Mouse (Mus musculus): ENCODE data around the gene Mex3b.

The Mex3b gene

DNA sequence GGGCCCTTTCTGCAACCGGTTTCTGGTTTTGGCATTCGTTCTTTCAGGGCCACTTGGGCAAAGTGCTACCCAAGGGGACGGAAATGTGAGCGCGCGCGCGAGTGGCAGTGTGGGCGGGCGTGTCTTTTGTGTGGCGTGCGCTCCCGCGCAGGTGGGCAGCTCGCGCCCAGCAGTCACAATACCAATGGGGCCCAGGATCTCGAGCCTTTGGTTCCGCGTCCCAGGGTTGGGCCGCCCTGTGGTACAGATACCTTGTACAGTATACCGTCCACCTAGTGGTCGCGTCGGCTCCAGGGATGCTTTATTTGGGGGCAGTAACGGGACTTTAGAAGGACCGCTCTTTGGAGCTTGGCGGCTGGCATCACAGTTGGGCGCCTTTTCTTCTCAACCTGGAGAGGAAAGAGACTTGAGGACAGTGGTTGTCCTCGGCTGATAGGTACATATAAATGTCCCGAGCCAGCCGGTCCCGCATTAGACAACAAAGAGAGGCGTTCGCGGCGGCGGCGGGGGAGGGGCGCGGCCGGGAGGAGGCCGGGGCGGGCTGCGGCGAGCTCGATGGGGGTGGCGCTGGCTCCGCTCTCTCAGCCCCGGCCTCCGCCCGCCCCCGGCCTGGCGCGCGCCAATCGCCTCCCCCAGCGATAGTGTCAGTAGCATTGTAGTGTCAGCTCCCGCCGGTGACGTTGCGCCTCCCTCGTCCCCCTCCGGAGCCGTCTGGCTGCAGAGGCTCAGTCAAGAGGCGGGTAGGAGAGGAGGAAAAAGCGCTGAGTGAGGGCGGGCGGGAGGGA is 455 bp upstream of the Mex3b start:
- peak; percentile 94 to 98 for DNase-seq

- DNase-seq, result peak; percentile 38 to 52
These were observed 1.4 kb downstream of the Mex3b start for GRCm38 (mm10) chr7:82868309-82869230.

DNA sequence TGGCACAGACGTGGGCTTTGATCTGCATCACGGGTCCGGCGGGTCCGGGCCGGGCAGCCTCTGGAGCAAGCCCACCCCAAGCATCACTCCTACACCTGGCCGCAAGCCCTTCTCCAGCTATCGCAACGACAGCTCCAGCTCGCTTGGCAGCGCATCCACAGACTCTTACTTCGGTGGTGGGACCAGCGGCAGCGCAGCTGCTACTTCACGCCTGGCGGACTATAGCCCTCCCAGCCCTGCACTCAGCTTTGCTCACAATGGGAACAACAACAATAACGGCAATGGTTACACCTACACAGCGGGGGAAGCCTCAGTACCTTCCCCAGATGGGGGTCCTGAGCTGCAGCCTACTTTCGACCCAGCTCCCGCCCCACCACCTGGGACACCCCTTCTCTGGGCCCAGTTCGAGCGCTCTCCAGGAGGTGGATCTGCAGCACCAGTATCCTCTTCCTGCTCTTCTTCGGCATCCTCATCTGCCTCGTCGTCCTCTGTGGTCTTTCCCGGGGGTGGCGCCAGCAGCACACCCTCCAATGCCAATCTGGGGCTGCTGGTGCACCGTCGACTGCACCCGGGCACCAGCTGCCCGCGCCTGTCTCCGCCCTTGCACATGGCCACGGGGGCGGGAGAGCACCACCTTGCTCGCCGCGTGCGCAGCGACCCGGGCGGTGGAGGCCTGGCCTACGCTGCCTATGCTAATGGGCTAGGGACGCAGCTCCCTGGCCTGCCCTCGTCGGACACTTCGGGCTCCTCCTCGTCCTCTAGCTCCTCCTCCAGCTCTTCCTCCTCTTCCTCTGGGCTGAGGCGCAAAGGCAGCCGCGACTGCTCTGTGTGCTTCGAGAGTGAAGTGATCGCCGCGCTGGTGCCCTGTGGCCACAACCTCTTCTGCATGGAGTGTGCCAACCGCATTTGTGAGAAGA is 2.4 kb downstream of the Mex3b start:
- DNase-seq, result peak; percentile 70 to 90

DNA sequence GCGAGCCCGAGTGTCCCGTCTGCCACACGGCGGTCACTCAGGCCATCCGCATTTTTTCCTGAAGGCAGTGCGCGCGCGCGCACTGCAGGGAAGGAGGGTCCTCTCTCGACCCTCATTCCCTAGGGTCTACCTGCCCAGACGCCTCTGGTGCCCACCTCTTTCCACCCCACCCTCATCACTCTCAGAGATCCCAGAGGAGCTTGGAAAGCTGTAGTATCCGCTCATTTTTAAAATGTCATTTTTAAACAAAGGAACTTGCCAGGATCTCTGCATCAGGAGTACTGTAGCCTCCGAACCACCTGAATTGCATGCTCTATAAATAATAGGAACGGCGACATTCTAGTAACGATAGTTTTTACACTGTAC is 3.0 kb downstream of the Mex3b start:
- no peak for DNase-seq

DNA sequence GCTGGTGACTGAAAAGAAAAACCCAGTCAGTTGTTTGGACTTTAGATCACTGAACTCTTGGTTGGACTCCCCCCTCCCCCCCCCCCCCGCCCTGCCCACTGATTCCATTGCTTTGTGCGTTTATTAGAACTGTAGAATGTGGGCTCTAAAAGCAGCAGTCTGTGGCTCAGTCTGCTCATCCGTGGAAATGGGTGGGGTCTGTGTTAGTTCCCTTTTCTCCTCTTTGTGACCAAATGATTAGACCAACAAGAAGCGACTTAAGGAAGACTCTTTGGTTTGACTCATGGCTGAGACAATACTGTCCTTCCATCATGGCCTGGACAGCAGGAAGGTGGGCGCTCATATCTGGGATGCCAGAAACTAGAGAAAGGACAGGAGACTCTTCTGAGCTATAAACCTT is 9.4 kb downstream of the Mex3b start:
- DNase-seq, result no peak

GRCm38 (mm10) chr7:82880016-82880415 is 12.9 kb downstream of the Mex3b start:
- DNase-seq, result no peak

GRCm38 (mm10) chr7:82880700-82881099 is 13.6 kb downstream of the Mex3b start:
- no peak for DNase-seq

DNA sequence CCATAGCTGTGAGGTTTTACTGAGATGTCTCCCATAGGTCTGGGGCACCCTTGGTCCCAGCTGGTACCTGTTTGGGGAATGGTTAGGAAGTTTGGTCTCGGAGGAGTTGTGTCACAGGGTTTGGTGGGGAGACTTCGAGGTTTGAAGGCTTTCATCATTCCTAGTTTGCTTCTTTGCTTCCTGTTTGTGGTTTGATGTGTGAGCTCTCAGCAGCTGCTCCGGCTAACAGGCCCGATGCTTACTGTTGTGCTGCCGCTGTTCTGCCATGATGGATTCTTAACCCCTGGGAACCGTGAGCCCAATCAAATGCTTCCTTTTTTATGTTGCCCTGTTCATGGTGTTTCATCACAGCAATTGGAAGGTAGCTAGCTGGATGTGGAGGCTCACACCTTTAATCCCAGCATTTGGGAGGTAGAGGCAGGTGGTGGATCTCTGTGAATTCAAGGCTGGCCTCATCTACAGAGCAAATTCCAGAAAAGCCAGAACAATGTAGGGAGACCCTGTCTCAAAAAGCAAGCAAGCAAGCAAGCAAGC is 23.3 kb downstream of the Mex3b start:
- no peak for DNase-seq

- DNase-seq, result no peak
These were observed 23.9 kb downstream of the Mex3b start for GRCm38 (mm10) chr7:82890875-82891515.

- DNase-seq, result no peak
These were observed 27.2 kb downstream of the Mex3b start for GRCm38 (mm10) chr7:82894366-82894765.

DNA sequence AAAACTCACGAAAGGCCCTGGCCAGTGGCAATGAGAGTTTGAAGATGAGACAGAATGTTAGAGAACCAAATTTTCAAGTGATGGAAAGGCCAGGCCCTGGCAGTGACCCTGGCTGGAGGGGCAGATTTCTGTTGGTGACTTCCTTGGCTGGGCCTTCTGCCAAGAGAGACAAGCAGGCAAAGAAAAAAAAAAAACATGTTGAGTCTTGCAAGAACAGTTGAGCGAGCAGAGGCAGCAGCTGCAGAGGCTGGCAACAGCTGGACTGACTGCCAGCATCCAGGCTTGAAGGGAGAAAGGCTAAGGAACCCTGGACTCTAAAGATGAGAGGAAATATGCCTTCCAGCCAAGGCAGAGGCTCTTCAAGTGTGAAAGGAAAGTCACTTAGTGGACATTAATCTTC is 28.5 kb downstream of the Mex3b start:
- DNase-seq, result peak; percentile 50 to 59

DNA sequence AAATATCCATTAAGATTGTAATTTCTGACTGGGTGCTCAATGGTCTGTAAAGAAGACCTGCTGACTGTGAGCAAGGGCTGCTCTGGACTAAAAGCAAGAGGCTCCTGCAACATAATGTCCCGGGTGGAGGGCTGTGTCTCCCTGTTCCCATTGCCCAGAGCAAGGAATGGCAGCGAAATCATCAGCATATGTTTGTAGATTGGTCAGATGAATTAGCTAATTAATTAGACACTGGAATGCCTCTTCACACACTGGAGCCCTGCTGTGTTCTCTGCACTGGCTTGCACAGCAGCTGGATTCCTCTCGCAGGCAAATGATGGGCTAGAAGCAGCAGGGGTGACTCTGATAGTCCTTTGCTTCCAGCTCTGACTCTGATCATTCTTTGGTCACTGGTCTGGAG is 29.6 kb downstream of the Mex3b start:
- no peak for DNase-seq

DNA sequence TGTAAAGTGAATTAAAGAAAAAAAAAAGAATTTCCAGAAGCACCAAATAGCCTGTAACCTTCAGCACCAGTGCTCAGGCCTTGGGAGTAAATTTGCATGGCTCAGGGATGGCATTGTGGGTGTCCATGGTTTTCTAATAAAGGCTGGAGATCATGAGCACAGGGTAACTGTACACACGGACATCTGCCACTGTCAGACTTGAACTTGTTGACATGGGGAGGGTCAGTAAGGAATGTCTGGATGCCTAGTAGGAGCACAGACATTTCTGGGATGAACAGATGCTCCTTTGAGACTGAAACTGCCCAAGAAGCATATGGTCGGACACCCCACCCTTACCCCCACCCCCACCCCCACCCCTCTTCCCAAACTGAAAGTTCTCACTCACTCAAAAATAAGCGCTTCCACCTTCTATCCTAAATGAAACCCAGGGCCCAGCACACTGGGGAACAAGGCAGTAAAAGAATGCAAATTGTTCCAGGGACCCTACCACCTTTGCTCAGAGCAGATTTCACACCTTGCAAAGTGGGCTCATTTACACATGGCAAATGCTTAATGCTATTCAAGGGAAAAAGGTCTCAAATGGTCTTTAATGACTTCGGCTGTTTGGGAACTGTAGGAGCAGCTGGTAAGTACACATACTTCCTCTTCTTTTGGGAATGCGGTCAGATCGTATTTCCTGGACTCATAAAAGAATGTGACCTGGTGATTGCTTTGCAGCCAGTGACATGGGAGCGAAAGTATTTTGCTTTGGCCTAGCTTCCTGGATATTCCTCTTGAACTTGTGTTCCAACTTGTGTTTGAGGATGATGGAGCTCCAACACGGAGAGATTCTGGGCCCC is 32.5 kb downstream of the Mex3b start:
- DNase-seq, result no peak

GRCm38 (mm10) chr7:82903006-82903405 is 35.9 kb downstream of the Mex3b start:
- DNase-seq, result peak; percentile 43 to 54

DNA sequence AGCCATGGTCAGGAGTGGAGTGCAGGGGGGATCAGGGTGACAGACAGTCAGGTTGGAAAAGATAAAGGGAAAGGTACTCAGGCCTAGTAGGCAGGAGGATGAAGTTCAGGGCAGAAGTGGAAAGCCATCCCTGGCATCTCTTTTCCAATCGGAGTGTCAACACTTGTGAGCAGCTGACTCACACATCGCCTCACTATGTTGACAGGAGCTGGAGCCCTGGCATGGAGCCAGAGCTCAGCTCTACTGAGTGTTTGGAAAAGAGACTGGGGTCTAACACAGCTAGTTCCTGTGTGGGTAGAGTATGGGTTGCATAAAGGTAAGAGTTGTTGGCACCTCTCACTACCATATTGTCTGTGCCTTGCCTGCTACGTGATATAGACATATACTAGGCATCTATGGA is 38.4 kb downstream of the Mex3b start:
- peak in 1 of 2 experiments; percentile 45 for DNase-seq

GRCm38 (mm10) chr7:82907081-82907480 is 39.9 kb downstream of the Mex3b start:
- DNase-seq, result peak in 1 of 2 experiments; percentile 48

- no peak for DNase-seq
These were observed 43.6 kb downstream of the Mex3b start for GRCm38 (mm10) chr7:82910536-82911384.

DNA sequence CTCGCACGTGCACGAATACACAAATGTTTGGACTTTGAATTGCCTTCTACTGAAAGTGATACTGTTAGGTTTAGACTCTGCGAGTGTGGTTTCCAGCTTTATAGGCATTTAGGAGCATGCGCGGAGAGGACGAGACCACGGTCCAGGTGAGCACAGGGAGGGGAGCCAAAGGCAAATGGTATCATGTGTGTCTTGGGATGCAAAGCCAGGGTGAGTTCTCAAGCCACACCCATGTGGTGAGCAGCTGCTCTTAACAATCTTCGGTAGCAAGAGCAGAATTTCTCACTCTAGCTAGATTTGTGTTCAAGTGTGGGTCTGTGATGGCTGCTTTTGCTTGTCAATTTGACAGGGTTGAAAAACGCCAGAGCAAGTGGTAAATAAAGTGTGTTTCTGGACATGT is 44.4 kb downstream of the Mex3b start:
- DNase-seq, result no peak

- no peak for DNase-seq
These were observed 47.2 kb downstream of the Mex3b start for GRCm38 (mm10) chr7:82914297-82914696.

All from kidney, postnatal 25 days (tissue).